Mouse (Mus musculus): ENCODE results near the gene Ano10. TPM values are rescaled to one million over a fixed set of nuclear protein-coding genes. Genes with fewer than 3 reads are reported as not detected.

Ano10 gene
- total and polyA plus RNA-seq, 2 experiments from 2014 or later, result 32.0 to 35.3 TPM

DNA sequence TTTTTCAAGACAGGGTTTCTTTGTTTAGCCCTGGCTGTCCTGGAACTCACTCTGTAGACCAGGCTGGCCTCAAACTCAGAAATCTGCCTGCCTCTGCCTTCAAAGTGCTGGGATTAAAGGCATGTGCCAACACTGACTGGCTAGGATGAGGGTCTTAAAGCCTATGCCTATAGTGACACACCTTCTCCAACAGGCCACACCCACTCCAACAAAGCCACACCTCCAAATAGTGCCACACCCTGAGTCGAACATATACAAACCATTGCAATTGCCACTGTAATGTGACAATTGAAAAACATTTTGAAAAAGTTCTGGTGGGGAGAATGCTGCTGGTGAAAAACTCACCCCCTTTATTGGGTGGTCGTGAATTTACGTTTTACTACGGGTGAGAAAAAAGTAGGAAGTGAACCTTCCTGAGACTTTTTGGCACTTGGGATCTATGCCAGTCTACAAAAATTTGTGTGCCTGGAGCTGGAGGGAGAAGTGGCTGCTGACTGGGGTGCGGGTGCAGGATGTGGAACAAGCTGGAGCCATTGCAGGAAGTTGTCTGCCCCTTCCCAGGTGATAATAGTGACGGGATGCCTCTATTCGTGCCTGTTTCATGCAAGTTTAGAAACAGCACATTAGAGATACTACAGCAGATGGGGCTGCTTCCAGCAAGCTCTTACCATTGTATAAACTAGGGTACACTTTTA, 18.2 kb upstream of the Ano10 start:
- Histone ChIP-seq H3K36me3 (ENCODE audit: insufficient read depth) (no peaks in the 10 kb centered on the region), H3K4me2 (ENCODE audit: low read depth) (no peak overlapping the region), H3K9ac (no peak overlapping the region), H3K4me3 (ENCODE audit: low read depth, low read length) (no peak overlapping the region), H3K9me3 (ENCODE audit: low read length) (no peaks in the 10 kb centered on the region), H3K27ac (ENCODE audit: low read depth, low read length) (no peak overlapping the region), H3K27me3 (ENCODE audit: insufficient read depth, low read length) (no peaks in the 10 kb centered on the region), H3K4me1 (ENCODE audit: insufficient read depth) (peaks cover 2% of the 10 kb centered on the region; the same call in 1 of the 2 replicates)
- no peak for TF ChIP-seq CTCF (IDR thresholded peaks at IDR 0.05; ENCODE audit: low read depth)
- WGBS, result 84% methylated on average over 7 of the region's 7 CpGs
- ATAC-seq (no peak), DNase-seq (no peak)

DNA sequence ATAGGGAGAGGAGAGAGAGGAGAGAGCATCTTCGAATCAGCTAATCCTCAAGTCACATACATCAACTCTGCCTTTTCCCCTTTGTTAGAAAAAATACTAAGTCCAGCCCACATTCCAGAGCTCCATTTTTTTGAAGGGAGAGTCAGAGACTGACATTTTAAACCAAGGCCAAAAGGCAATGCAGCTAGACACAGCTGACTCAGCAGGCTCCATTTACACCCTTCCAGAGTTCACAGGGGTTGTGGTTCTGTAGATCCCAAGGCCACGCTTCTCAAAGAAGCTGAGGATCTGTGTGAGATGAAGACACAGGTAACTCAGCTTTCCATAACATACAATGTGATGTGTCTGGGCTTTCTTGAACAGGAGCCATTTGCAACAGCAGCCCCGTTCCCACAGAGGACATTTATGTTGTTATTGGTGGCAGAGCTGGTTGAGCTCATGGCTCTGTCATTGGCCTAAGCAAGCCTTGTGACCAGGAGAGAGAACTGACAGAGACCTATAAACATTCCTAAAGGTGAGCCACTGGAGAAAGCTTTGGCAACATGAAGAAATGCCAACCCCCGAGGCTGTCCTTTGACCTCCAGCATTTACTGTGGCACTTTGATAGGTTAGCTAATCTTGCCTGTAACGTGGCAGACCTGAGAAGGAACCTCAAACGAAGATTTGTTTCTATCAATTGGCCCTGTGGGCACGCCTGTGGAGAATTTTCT, 17.0 kb upstream of the Ano10 start:
- Histone ChIP-seq H3K36me3 (ENCODE audit: insufficient read depth) (no peaks in the 10 kb centered on the region), H3K4me1 (ENCODE audit: insufficient read depth) (peaks cover 2% of the 10 kb centered on the region; the same call in 1 of the 2 replicates), H3K27ac (ENCODE audit: low read depth, low read length) (peak overlapping the region; percentile 78), H3K4me3 (ENCODE audit: low read depth, low read length) (peak overlapping the region; percentile 36), H3K9me3 (ENCODE audit: low read length) (no peaks in the 10 kb centered on the region), H3K4me2 (ENCODE audit: low read depth) (peak overlapping the region; percentile 56), H3K27me3 (ENCODE audit: insufficient read depth, low read length) (no peaks in the 10 kb centered on the region), H3K9ac (peak overlapping the region; percentile 51)
- no peak for TF ChIP-seq CTCF (IDR thresholded peaks at IDR 0.05; ENCODE audit: low read depth)
- WGBS, result 74% methylated on average over 7 of the region's 7 CpGs
- DNase-seq (peak; percentile 16), ATAC-seq (no peak)

DNA sequence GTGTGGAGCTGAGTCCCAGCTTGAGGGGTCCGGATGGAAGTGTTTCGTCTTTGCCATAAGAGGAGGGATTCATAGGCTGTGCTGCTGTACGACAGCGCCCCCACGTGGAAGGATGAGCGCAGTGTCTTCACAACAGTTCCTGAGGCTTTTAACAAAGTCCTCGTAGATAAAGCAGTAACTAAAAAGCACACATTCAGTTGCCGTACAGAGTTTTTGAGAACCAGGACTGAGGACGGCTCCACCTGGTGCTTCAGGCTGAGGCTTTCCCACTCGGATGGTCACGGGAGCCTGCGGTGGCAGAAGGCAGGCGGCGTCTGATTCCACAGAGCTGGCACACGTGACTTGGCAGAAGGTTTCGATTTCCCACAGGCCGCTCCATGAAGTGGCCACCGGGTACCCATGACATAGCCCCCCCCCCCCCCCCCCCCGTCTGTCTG, 16.4 kb upstream of the Ano10 start:
- TF ChIP-seq CTCF (IDR thresholded peaks at IDR 0.05; ENCODE audit: low read depth), result peak; percentile 98
- DNase-seq (peak; percentile 94), ATAC-seq (peak; percentile 95)
- peak overlapping the region; percentile 78 for H3K27ac ChIP-seq (ENCODE audit: low read depth, low read length)
- H3K4me3 ChIP-seq (ENCODE audit: low read depth, low read length), result peak overlapping the region; percentile 36
- H3K9ac ChIP-seq, result peak overlapping the region; percentile 51
- H3K36me3 ChIP-seq (ENCODE audit: insufficient read depth), result no peaks in the 10 kb centered on the region
- peaks cover 2% of the 10 kb centered on the region; the same call in 1 of the 2 replicates for H3K4me1 ChIP-seq (ENCODE audit: insufficient read depth)
- peak overlapping the region; percentile 56 for H3K4me2 ChIP-seq (ENCODE audit: low read depth)
- H3K9me3 ChIP-seq (ENCODE audit: low read length), result no peaks in the 10 kb centered on the region
- 2% methylated on average over 19 of the region's 19 CpGs for WGBS
- H3K27me3 ChIP-seq (ENCODE audit: insufficient read depth, low read length), result no peaks in the 10 kb centered on the region

DNA sequence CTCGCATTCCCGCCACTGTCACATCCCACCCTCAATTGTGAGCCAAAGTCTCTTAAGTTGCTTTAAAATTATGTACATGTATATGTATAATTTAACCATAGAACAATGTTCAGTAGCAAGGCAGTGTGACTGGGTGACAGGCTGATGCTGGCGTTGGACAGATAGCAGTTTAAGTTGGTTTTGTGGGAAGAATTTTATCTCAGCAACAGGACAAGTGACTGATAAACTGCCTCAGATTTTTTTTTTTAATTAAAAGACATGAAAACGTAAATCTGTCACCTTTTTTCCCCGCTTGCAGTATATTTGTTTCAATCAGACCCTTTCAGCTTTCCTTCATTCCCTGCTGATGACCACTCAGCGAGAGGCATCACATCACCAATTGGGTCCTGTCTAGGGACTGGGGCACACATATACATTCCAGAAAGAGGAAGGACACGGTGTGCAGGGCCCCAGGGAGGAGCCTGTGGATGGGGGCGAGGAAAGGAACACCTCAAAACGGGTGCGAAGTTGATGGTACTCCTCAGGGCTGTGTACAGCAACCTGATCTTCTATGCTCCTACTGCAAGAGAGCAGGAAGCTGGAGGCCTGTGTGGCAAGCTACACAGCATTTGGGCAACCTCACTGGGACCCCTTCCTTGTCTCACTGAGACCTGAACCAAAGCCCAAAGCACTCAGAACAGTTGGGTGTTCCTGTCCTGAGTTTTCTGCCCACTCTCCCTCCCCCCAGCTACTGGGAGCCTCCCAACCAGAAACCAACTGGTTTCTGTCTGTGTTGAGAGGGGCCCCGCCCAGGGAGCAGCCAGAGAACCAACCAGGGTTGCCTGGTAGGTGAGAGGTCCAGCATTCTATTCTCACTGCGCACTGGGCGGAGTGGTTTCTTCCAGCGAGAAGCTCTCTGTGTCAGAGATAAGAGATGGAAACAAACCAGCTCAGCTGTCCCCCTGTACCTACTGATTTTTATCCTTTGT, 15.1 kb upstream of the Ano10 start:
- H3K4me3 ChIP-seq (ENCODE audit: low read depth, low read length), result no peak overlapping the region
- TF ChIP-seq CTCF (IDR thresholded peaks at IDR 0.05; ENCODE audit: low read depth), result no peak
- no peak overlapping the region for H3K4me2 ChIP-seq (ENCODE audit: low read depth)
- DNase-seq, result no peak
- 74% methylated on average over 14 of the region's 14 CpGs for WGBS
- H3K27me3 ChIP-seq (ENCODE audit: insufficient read depth, low read length), result no peaks in the 10 kb centered on the region
- H3K27ac ChIP-seq (ENCODE audit: low read depth, low read length), result peak overlapping the region; percentile 62
- H3K36me3 ChIP-seq (ENCODE audit: insufficient read depth), result no peaks in the 10 kb centered on the region
- no peak overlapping the region for H3K9ac ChIP-seq
- no peaks in the 10 kb centered on the region for H3K9me3 ChIP-seq (ENCODE audit: low read length)
- ATAC-seq, result no peak
- peaks cover 2% of the 10 kb centered on the region; the same call in 1 of the 2 replicates for H3K4me1 ChIP-seq (ENCODE audit: insufficient read depth)

DNA sequence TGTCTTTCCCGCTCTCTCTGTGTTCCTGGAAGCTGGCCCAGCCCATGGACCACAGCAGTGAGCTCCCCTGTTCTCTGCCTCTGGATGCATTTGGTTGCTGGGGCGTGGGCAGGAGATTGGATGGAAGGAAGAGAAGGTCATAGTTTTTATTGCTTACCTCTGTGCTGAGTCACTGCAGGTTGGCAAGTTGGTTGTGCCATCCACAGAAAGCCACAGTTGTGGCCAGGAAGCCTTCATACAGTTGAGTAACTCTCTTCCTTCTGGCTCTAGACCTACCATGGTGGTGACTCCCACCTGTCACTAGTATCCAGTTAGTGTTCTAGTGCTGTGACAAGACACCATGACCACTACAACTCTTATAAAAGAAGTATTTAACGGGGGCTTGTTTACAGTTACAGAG, 11.1 kb upstream of the Ano10 start:
- H3K27ac ChIP-seq (ENCODE audit: low read depth, low read length), result no peak overlapping the region
- WGBS, result 67% methylated on average over 3 of the region's 3 CpGs
- ATAC-seq, result no peak

DNA sequence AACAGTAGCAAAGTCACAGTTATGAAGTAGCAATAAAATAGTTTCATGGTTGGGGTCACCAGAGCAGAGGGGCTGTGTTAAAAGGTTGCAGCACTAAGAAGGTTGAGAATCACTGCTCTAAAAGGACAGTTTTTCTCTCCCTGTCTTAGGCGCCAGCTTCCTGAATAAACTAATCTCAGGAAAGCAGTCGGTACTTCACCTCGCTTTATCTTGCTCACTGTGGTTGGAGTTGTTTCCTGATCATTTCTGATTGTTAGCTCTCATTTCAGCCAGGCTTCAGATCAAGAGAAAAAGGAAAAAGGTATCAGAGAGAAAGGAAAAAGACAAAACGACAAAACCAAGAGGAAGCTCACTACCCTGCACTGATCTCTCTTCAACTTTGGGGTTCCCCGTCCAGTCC, 1.9 kb upstream of the Ano10 start:
- no peak overlapping the region for H3K9ac ChIP-seq
- H3K9me3 ChIP-seq (ENCODE audit: low read length), result no peaks in the 10 kb centered on the region
- H3K27ac ChIP-seq (ENCODE audit: low read depth, low read length), result no peak overlapping the region
- H3K4me3 ChIP-seq (ENCODE audit: low read depth, low read length), result no peak overlapping the region
- ATAC-seq (no peak), DNase-seq (no peak)
- no peak overlapping the region for H3K4me2 ChIP-seq (ENCODE audit: low read depth)
- TF ChIP-seq CTCF (IDR thresholded peaks at IDR 0.05; ENCODE audit: low read depth), result no peak
- H3K4me1 ChIP-seq (ENCODE audit: insufficient read depth), result 0 out of 2 replicates have a peak, but pooled peaks cover 3% of the 10 kb centered on the region
- 93% methylated on average over 5 of the region's 5 CpGs for WGBS
- no peaks in the 10 kb centered on the region for H3K36me3 ChIP-seq (ENCODE audit: insufficient read depth)
- H3K27me3 ChIP-seq (ENCODE audit: insufficient read depth, low read length), result no peaks in the 10 kb centered on the region

More for the DNA sequence above, 11.1 kb upstream of the Ano10 start:
- no peaks in the 10 kb centered on the region for H3K36me3 ChIP-seq (ENCODE audit: insufficient read depth)
- no peaks in the 10 kb centered on the region for H3K4me1 ChIP-seq (ENCODE audit: insufficient read depth)
- no peak overlapping the region for H3K9ac ChIP-seq
- H3K27me3 ChIP-seq (ENCODE audit: insufficient read depth, low read length), result no peaks in the 10 kb centered on the region
- no peak for DNase-seq
- no peak overlapping the region for H3K4me2 ChIP-seq (ENCODE audit: low read depth)
- no peak overlapping the region for H3K4me3 ChIP-seq (ENCODE audit: low read depth, low read length)
- no peaks in the 10 kb centered on the region for H3K9me3 ChIP-seq (ENCODE audit: low read length)
- TF ChIP-seq CTCF (IDR thresholded peaks at IDR 0.05; ENCODE audit: low read depth), result no peak

All from forebrain, postnatal 0 days (tissue).